Mouse (Mus musculus) liver, embryonic 13.5 days (tissue): ENCODE measurements at regions not wholly inside any gene's neighbourhood (a gene's known extent, or its start where the extent isn't known, plus 50 kb on each side); places are given as distances from the start of the nearest gene placed in this dataset.

Experiments
- ATAC-seq: fragments of 200-750 bp; cut with Nextera tagmentation; 2 replicates; pipeline ENCODE4 v1.8.0; 2017; ENCODE audit warnings: low read depth, mild to moderate bottlenecking, moderate number of reproducible peaks, moderate library complexity
- DNase-seq: peaks from one replicate; pipeline ENCODE4 v3.0.0; 2022
- H3K27ac ChIP-seq: fragments of 300-500 bp; sonication (generic); 2 replicates; pipeline ENCODE4 v1.5.1; 2015; ENCODE audit warnings: moderate library complexity, mild to moderate bottlenecking, inconsistent platforms
- H3K27me3 ChIP-seq: fragments of 300-500 bp; sonication (generic); 2 replicates; pipeline ENCODE4 v1.6.1; 2015; ENCODE audit warnings: mild to moderate bottlenecking, inconsistent platforms
- H3K36me3 ChIP-seq: fragments of 300-500 bp; sonication (generic); 2 replicates; pipeline ENCODE4 v1.6.1; 2015; ENCODE audit warnings: mild to moderate bottlenecking, inconsistent platforms
- H3K4me1 ChIP-seq: fragments of 300-500 bp; sonication (generic); replicated peaks from 2 replicates; pipeline ENCODE4 v1.6.1; 2015; ENCODE audit warnings: inconsistent platforms
- H3K4me2 ChIP-seq: fragments of 300-500 bp; sonication (generic); 2 replicates; pipeline ENCODE4 v1.6.1; 2015; ENCODE audit warnings: inconsistent platforms, mild to moderate bottlenecking, moderate library complexity
- H3K4me3 ChIP-seq: fragments of 300-500 bp; sonication (generic); replicated peaks from 2 replicates; pipeline ENCODE4 v1.5.1; 2015; ENCODE audit warnings: mild to moderate bottlenecking, inconsistent platforms
- H3K9ac ChIP-seq: fragments of 300-500 bp; sonication (generic); 2 replicates; pipeline ENCODE4 v1.6.1; 2015; ENCODE audit warnings: mild to moderate bottlenecking, inconsistent platforms
- H3K9me3 ChIP-seq: fragments of 300-500 bp; sonication (generic); replicated peaks from 2 replicates; pipeline ENCODE4 v1.6.1; 2016; ENCODE audit warnings: inconsistent platforms
- WGBS: fragments of 180-500 bp; shearing (Covaris S2); methylation state at CpG from one replicate; pipeline ENCODE4 v1.1.7; 2015; ENCODE audit not compliant: insufficient replicate concordance; 5-methylcytosine and 5-hydroxymethylcytosine counted together

GRCm38 (mm10) chr2:128325097-128325421 lies 199.2 kb downstream of the Bcl2l11 start:
- DNase-seq (no peak), ATAC-seq (no peak)

DNA sequence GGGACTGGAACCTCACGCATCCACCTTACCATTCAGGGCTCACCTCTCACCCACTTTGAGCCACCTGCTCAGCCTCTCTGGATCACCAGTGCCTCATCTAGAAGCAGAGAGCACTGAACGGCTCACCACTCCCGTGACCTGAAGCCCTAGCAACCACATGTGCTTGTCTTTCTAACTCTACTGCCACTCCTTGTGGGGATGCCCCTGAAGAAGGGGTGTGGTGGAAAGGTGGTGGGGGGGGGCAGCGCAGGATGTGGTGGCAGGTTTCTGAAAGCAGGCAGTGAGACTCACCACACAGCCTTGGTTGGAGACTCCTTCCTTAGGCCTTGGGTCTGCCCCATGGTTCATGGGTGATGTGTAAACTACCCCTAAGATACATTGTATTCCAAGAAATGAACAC lies 199.6 kb downstream of the Bcl2l11 start:
- ATAC-seq = no peak
- Histone ChIP-seq H3K36me3 (no peaks in the 10 kb centered on the region), H3K4me1 (no peaks in the 10 kb centered on the region), H3K9me3 (no peaks in the 10 kb centered on the region), H3K4me2 (no peak overlapping the region), H3K9ac (no peak overlapping the region), H3K4me3 (no peak overlapping the region), H3K27ac (no peak overlapping the region), H3K27me3 (no peaks in the 10 kb centered on the region)
- no peak for DNase-seq
- WGBS = 62% methylated on average over 4 of the region's 4 CpGs

More at GRCm38 (mm10) chr2:128325097-128325421, 199.2 kb downstream of the Bcl2l11 start:
- Histone ChIP-seq H3K27me3 (no peaks in the 10 kb centered on the region), H3K9ac (no peak overlapping the region), H3K27ac (no peak overlapping the region), H3K4me1 (no peaks in the 10 kb centered on the region), H3K36me3 (no peaks in the 10 kb centered on the region), H3K4me3 (no peak overlapping the region), H3K4me2 (no peak overlapping the region), H3K9me3 (no peaks in the 10 kb centered on the region)
- 69% methylated on average over 4 of the region's 4 CpGs for WGBS

- Histone ChIP-seq H3K4me3 (no peak overlapping the region), H3K4me1 (peaks cover 19% of the 10 kb centered on the region), H3K27me3 (no peaks in the 10 kb centered on the region), H3K36me3 (no peaks in the 10 kb centered on the region), H3K27ac (no peak overlapping the region), H3K9ac (no peak overlapping the region), H3K9me3 (no peaks in the 10 kb centered on the region), H3K4me2 (no peak overlapping the region)
- ATAC-seq (no peak), DNase-seq (no peak)
- 77% methylated on average over 9 of the region's 9 CpGs for WGBS
Measured at GRCm38 (mm10) chr2:128330833-128331232, 205.0 kb downstream of the Bcl2l11 start.

- no peak for DNase-seq
- WGBS = 83% methylated on average over 10 of the region's 10 CpGs
- H3K36me3 ChIP-seq = no peaks in the 10 kb centered on the region
- no peak for ATAC-seq
- peaks cover 19% of the 10 kb centered on the region for H3K4me1 ChIP-seq
- no peaks in the 10 kb centered on the region for H3K27me3 ChIP-seq
- no peak overlapping the region for H3K9ac ChIP-seq
- no peak overlapping the region for H3K4me2 ChIP-seq
- H3K4me3 ChIP-seq = no peak overlapping the region
- H3K27ac ChIP-seq = no peak overlapping the region
- no peaks in the 10 kb centered on the region for H3K9me3 ChIP-seq
Measured at GRCm38 (mm10) chr2:128331275-128331674, 205.4 kb downstream of the Bcl2l11 start.

GRCm38 (mm10) chr2:128331681-128332080 lies 205.8 kb downstream of the Bcl2l11 start:
- Histone ChIP-seq H3K36me3 (no peaks in the 10 kb centered on the region), H3K27me3 (no peaks in the 10 kb centered on the region), H3K4me2 (no peak overlapping the region), H3K9ac (no peak overlapping the region), H3K27ac (no peak overlapping the region), H3K9me3 (no peaks in the 10 kb centered on the region), H3K4me1 (peaks cover 19% of the 10 kb centered on the region), H3K4me3 (no peak overlapping the region)
- WGBS = 71% methylated on average over 8 of the region's 8 CpGs
- DNase-seq (no peak), ATAC-seq (no peak)

- Histone ChIP-seq H3K4me3 (no peak overlapping the region), H3K4me2 (no peak overlapping the region), H3K4me1 (peaks cover 22% of the 10 kb centered on the region), H3K27ac (no peak overlapping the region), H3K9me3 (no peaks in the 10 kb centered on the region), H3K36me3 (no peaks in the 10 kb centered on the region), H3K9ac (no peak overlapping the region), H3K27me3 (no peaks in the 10 kb centered on the region)
- 46% methylated on average over 10 of the region's 10 CpGs for WGBS
- ATAC-seq = no peak
- DNase-seq = no peak
Measured at GRCm38 (mm10) chr2:128333401-128334142, 207.7 kb downstream of the Bcl2l11 start.

- ATAC-seq (no peak), DNase-seq (no peak)
- Histone ChIP-seq H3K27ac (no peak overlapping the region), H3K4me1 (peaks cover 27% of the 10 kb centered on the region), H3K9ac (no peak overlapping the region), H3K4me2 (no peak overlapping the region), H3K36me3 (no peaks in the 10 kb centered on the region), H3K9me3 (no peaks in the 10 kb centered on the region), H3K27me3 (no peaks in the 10 kb centered on the region), H3K4me3 (no peak overlapping the region)
- WGBS = 56% methylated on average over 2 of the region's 2 CpGs
Measured at GRCm38 (mm10) chr2:128334143-128334470, 208.3 kb downstream of the Bcl2l11 start.

- DNase-seq = no peak
- Histone ChIP-seq H3K27ac (no peak overlapping the region), H3K4me1 (peaks cover 35% of the 10 kb centered on the region), H3K9me3 (no peaks in the 10 kb centered on the region), H3K27me3 (no peaks in the 10 kb centered on the region), H3K4me2 (no peak overlapping the region), H3K9ac (no peak overlapping the region), H3K36me3 (no peaks in the 10 kb centered on the region), H3K4me3 (no peak overlapping the region)
- WGBS = 49% methylated on average over 7 of the region's 7 CpGs
- ATAC-seq = no peak
Measured at GRCm38 (mm10) chr2:128334757-128335500, 209.1 kb downstream of the Bcl2l11 start.

GRCm38 (mm10) chr2:128337192-128337591 lies 211.4 kb downstream of the Bcl2l11 start:
- Histone ChIP-seq H3K4me3 (no peak overlapping the region), H3K4me2 (no peak overlapping the region), H3K9ac (no peak overlapping the region), H3K9me3 (no peaks in the 10 kb centered on the region), H3K4me1 (peaks cover 42% of the 10 kb centered on the region), H3K27ac (no peak overlapping the region), H3K36me3 (no peaks in the 10 kb centered on the region), H3K27me3 (no peaks in the 10 kb centered on the region)
- DNase-seq (no peak), ATAC-seq (no peak)

- Histone ChIP-seq H3K9ac (no peak overlapping the region), H3K27ac (no peak overlapping the region), H3K9me3 (no peaks in the 10 kb centered on the region), H3K4me1 (peaks cover 42% of the 10 kb centered on the region), H3K4me2 (no peak overlapping the region), H3K27me3 (no peaks in the 10 kb centered on the region), H3K36me3 (no peaks in the 10 kb centered on the region), H3K4me3 (no peak overlapping the region)
- 83% methylated on average over 5 of the region's 5 CpGs for WGBS
- ATAC-seq (no peak), DNase-seq (no peak)
Measured at GRCm38 (mm10) chr2:128337791-128338190, 212.0 kb downstream of the Bcl2l11 start.

DNA sequence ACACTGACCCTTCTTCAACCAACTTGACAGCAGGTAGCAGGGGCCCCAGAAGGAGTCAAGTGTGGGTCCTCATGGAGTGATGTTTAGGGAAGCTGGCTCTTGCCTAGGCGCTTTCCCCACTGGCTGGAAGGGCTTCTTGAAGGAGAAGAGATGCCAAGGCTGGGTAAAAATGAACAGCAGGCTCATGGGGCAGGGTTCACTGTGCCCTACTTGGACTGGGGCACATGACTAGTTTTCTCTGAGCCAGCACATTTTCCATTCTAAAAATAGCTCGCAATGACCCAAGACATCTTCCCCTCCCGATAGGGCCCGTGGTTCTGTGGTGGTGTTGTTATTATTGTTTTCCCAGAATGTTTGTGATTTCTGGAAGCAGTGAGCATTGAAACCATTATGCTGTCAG lies 212.6 kb downstream of the Bcl2l11 start:
- no peak overlapping the region for H3K27ac ChIP-seq

GRCm38 (mm10) chr2:128339061-128339642 lies 213.3 kb downstream of the Bcl2l11 start:
- Histone ChIP-seq H3K4me3 (no peak overlapping the region), H3K27me3 (no peaks in the 10 kb centered on the region), H3K4me2 (no peak overlapping the region), H3K9ac (no peak overlapping the region), H3K27ac (no peak overlapping the region), H3K9me3 (no peaks in the 10 kb centered on the region), H3K4me1 (peaks cover 35% of the 10 kb centered on the region), H3K36me3 (no peaks in the 10 kb centered on the region)
- no peak for ATAC-seq
- WGBS = 5% methylated on average over 8 of the region's 8 CpGs
- no peak for DNase-seq

More for the DNA sequence above, 212.6 kb downstream of the Bcl2l11 start:
- WGBS = 33% methylated on average over 4 of the region's 4 CpGs
- ATAC-seq (no peak), DNase-seq (no peak)
- Histone ChIP-seq H3K36me3 (no peaks in the 10 kb centered on the region), H3K4me2 (no peak overlapping the region), H3K4me1 (peaks cover 40% of the 10 kb centered on the region), H3K4me3 (no peak overlapping the region), H3K9me3 (no peaks in the 10 kb centered on the region), H3K9ac (no peak overlapping the region), H3K27me3 (no peaks in the 10 kb centered on the region)
